In the genomic region with DNA sequence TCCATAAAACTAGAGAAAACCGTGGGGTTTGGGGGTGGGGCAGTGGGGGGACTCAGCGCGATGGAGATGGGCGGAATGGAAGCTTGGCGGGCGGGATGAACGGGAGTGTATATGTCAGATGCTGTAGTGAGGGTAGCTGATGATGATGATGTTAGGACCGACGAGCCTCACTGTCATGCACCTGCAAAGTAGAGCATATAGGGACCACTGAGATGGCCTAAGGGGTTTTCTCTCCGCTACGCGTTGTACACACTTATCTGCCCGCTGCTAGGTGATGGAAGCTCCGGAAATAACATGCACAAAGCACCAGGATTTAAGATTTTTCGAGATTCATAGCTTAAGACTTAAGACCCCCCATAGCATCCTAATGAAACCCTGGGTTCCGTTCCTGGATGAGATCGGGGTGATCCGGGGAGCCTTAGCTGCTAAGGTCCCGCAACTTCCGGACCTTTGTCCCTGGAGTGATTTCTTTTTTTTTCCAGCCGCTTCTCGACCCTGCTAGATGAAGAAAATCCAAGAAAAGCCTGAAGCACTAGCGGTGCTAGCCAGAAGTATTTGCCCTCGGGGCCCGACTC, we compare ENCODE assay signal across 8 mouse cellular contexts. TPM values are rescaled to one million over a fixed set of nuclear protein-coding genes. Genes with fewer than 3 reads are reported as not detected.
DNase-seq lines count a peak whose midpoint lies in the region; ATAC-seq and TF ChIP-seq lines count a peak whose summit lies in the region.

No protein-coding gene starts in this region.

- DNase-seq in heart, postnatal 0 days (ENCODE audit: low spot score) = peak; percentile 8
- no peak for DNase-seq in heart, postnatal 10 days
- DNase-seq in midbrain, embryonic 14.5 days = peak; percentile 28
- DNase-seq in retina, postnatal 1 day = no peak
- DNase-seq in ovary, postnatal 14 days (ENCODE audit: low spot score) = no peak
- no peak for DNase-seq in Muller cell, postnatal 12 days (ENCODE audit: inconsistent ontology term)

- under 1% methylated on average over 25 of the region's 25 CpGs for WGBS in heart, postnatal 0 days
- WGBS in hindbrain, embryonic 15.5 days = under 1% methylated on average over 25 of the region's 25 CpGs
- under 1% methylated on average over 25 of the region's 25 CpGs for WGBS in midbrain, embryonic 14.5 days

- peak overlapping the region; percentile 77 for H3K9ac ChIP-seq in heart, postnatal 0 days (replicated peaks; ENCODE audit: low read depth, low read length)
- peak overlapping the region; percentile 64 for H3K9ac ChIP-seq in hindbrain, embryonic 15.5 days
- H3K9ac ChIP-seq in midbrain, embryonic 14.5 days (replicated peaks; ENCODE audit: low read length) = peak overlapping the region; percentile 77

- TF ChIP-seq CTCF in heart, postnatal 0 days (IDR thresholded peaks at IDR 0.05; ENCODE audit: low read depth) = no peak
- no peak for TF ChIP-seq CTCF in bone marrow macrophage, adult 2 months (IDR thresholded peaks at IDR 0.05; ENCODE audit: low read depth, low read length)

- H3K4me3 ChIP-seq in heart, postnatal 0 days (ENCODE audit: low read depth, low read length) = peak overlapping the region; percentile 72
- peak overlapping the region; percentile 99 for H3K4me3 ChIP-seq in bone marrow macrophage, adult 2 months (ENCODE audit: insufficient read depth, low read length)
- peak overlapping the region; percentile 63 for H3K4me3 ChIP-seq in hindbrain, embryonic 15.5 days
- peak overlapping the region; percentile 79 for H3K4me3 ChIP-seq in midbrain, embryonic 14.5 days (replicated peaks; ENCODE audit: low read depth, low read length)

- H3K4me2 ChIP-seq in heart, postnatal 0 days (ENCODE audit: low read depth, low read length) = peak overlapping the region; percentile 98
- H3K4me2 ChIP-seq in hindbrain, embryonic 15.5 days = peak overlapping the region; percentile 85
- H3K4me2 ChIP-seq in midbrain, embryonic 14.5 days (ENCODE audit: low read length) = peak overlapping the region; percentile 90

- no peak for TF ChIP-seq EP300 in heart, postnatal 0 days (IDR thresholded peaks at IDR 0.05; ENCODE audit: low read depth)

- intact Hi-C loops in heart, postnatal 10 days (cut with DNase I) = loop anchor here (2.0 kb wide), 1 partner anchor 26 kb away; no protein-coding TSS in a partner anchor

- H3K9me3 ChIP-seq in heart, postnatal 0 days (replicated peaks; ENCODE audit: control insufficient read depth, low read length) = no peaks in the 10 kb centered on the region
- no peaks in the 10 kb centered on the region for H3K9me3 ChIP-seq in hindbrain, embryonic 15.5 days
- H3K9me3 ChIP-seq in midbrain, embryonic 14.5 days (ENCODE audit: control insufficient read depth, low read length) = no peaks in the 10 kb centered on the region

- peak overlapping the region; percentile 98 for H3K27ac ChIP-seq in heart, postnatal 0 days (ENCODE audit: low read depth)
- H3K27ac ChIP-seq in bone marrow macrophage, adult 2 months (ENCODE audit: insufficient read depth, low read depth, low read length) = peak overlapping the region; percentile 96
- peak overlapping the region; percentile 94 for H3K27ac ChIP-seq in hindbrain, embryonic 15.5 days (replicated peaks)
- H3K27ac ChIP-seq in midbrain, embryonic 14.5 days (replicated peaks; ENCODE audit: low read depth, low read length) = peak overlapping the region; percentile 94

- H3K36me3 ChIP-seq in heart, postnatal 0 days (replicated peaks; ENCODE audit: control insufficient read depth, insufficient read depth, low read length) = no peaks in the 10 kb centered on the region; the same call in none of the 2 replicates
- H3K36me3 ChIP-seq in hindbrain, embryonic 15.5 days = 0 out of 2 replicates have a peak, but pooled peaks cover 2% of the 10 kb centered on the region
- H3K36me3 ChIP-seq in midbrain, embryonic 14.5 days (ENCODE audit: control insufficient read depth, insufficient read depth, low read length) = peaks cover 4% of the 10 kb centered on the region; the same call in 1 of the 2 replicates

- H3K27me3 ChIP-seq in heart, postnatal 0 days (ENCODE audit: control insufficient read depth, insufficient read depth, low read length) = no peaks in the 10 kb centered on the region
- no peaks in the 10 kb centered on the region for H3K27me3 ChIP-seq in hindbrain, embryonic 15.5 days
- H3K27me3 ChIP-seq in midbrain, embryonic 14.5 days (ENCODE audit: control insufficient read depth, insufficient read depth, low read length) = no peaks in the 10 kb centered on the region

- no peak for TF ChIP-seq POLR2A in bone marrow macrophage, adult 2 months (IDR thresholded peaks at IDR 0.05; ENCODE audit: borderline replicate concordance, low read depth, low read length)

- no peak for ATAC-seq in heart, postnatal 0 days (ENCODE audit: insufficient read depth, low read depth)
- ATAC-seq in hindbrain, embryonic 15.5 days (ENCODE audit: low FRiP score, low read depth) = peak; percentile 32; the same call in 1 of the 2 replicates
- peak; percentile 13; the same call in 1 of the 2 replicates for ATAC-seq in midbrain, embryonic 14.5 days (ENCODE audit: low FRiP score, low TSS enrichment)

- H3K4me1 ChIP-seq in heart, postnatal 0 days (ENCODE audit: control insufficient read depth, insufficient read depth) = peaks cover 20% of the 10 kb centered on the region; the same call in 1 of the 2 replicates
- peaks cover 38% of the 10 kb centered on the region for H3K4me1 ChIP-seq in bone marrow macrophage, adult 2 months (ENCODE audit: control insufficient read depth, insufficient read depth, low read length)
- H3K4me1 ChIP-seq in hindbrain, embryonic 15.5 days (replicated peaks) = peaks cover 43% of the 10 kb centered on the region
- H3K4me1 ChIP-seq in midbrain, embryonic 14.5 days (ENCODE audit: control insufficient read depth, insufficient read depth, low read length) = peaks cover 26% of the 10 kb centered on the region

RNA-seq across cellular contexts. Expression of a gene that starts 0.5 kb away (rescaled TPM):
- total RNA-seq in heart, postnatal 0 days (2014; rRNA removed; ENCODE audit: low replicate concordance) = 33.6 and 35.9 TPM in 2 replicates
- 31.5 and 32.6 TPM in 2 replicates for polyA plus RNA-seq in heart, postnatal 0 days (2015; fragmentation: Nextera tagmentation; extraction: Ambion mirVana)
- 10 to 100 TPM; 32.5 to 45.2 TPM for total RNA-seq in heart, postnatal 10 days (2021)
- polyA plus RNA-seq in bone marrow macrophage, adult 2 months (2012; ENCODE audit: insufficient read depth, insufficient read length, missing spikeins) = 76.1 and 79.7 TPM in 2 replicates
- 61.1 and 64.2 TPM in 2 replicates for polyA plus RNA-seq in hindbrain, embryonic 15.5 days (2015; fragmentation: Nextera tagmentation; extraction: Ambion mirVana)
- 66.1 and 69.2 TPM in 2 replicates for polyA plus RNA-seq in midbrain, embryonic 14.5 days (2014; fragmentation: Nextera tagmentation; extraction: Ambion mirVana)

RNA-seq across cellular contexts. Expression of a gene that starts 0.6 kb away (rescaled TPM):
- total RNA-seq in heart, postnatal 0 days (2014; rRNA removed; ENCODE audit: low replicate concordance) = 12.4 and 18.7 TPM in 2 replicates
- polyA plus RNA-seq in heart, postnatal 0 days (2015; fragmentation: Nextera tagmentation; extraction: Ambion mirVana) = 6.7 and 7.8 TPM in 2 replicates
- 1 to 10 TPM; 5.9 to 6.8 TPM for total RNA-seq in heart, postnatal 10 days (2021)
- polyA plus RNA-seq in bone marrow macrophage, adult 2 months (2012; ENCODE audit: insufficient read depth, insufficient read length, missing spikeins) = 8.2 and 8.8 TPM in 2 replicates
- 19.6 and 20.6 TPM in 2 replicates for polyA plus RNA-seq in hindbrain, embryonic 15.5 days (2015; fragmentation: Nextera tagmentation; extraction: Ambion mirVana)
- 22.5 and 22.7 TPM in 2 replicates for polyA plus RNA-seq in midbrain, embryonic 14.5 days (2014; fragmentation: Nextera tagmentation; extraction: Ambion mirVana)

RNA-seq across cellular contexts. Expression of a gene that starts 20.7 kb away (rescaled TPM):
- 70.1 and 79.5 TPM in 2 replicates for total RNA-seq in heart, postnatal 0 days (2014; rRNA removed; ENCODE audit: low replicate concordance)
- 69.4 and 75.6 TPM in 2 replicates for polyA plus RNA-seq in heart, postnatal 0 days (2015; fragmentation: Nextera tagmentation; extraction: Ambion mirVana)
- total RNA-seq in heart, postnatal 10 days (2021) = 100 to 1,000 TPM in 1 of 2 experiments, 10 to 100 TPM in 1; 97.6 to 115 TPM
- 0.33 TPM in 1 of 2 replicates, not detected in the other for polyA plus RNA-seq in bone marrow macrophage, adult 2 months (2012; ENCODE audit: insufficient read depth, insufficient read length, missing spikeins)
- 134 and 160 TPM in 2 replicates for polyA plus RNA-seq in hindbrain, embryonic 15.5 days (2015; fragmentation: Nextera tagmentation; extraction: Ambion mirVana)
- polyA plus RNA-seq in midbrain, embryonic 14.5 days (2014; fragmentation: Nextera tagmentation; extraction: Ambion mirVana) = 40.7 and 109 TPM in 2 replicates

RNA-seq across cellular contexts. Expression of a gene that starts 25.1 kb away (rescaled TPM):
- total RNA-seq in heart, postnatal 0 days (2014; rRNA removed; ENCODE audit: low replicate concordance) = 23.7 and 24.7 TPM in 2 replicates
- 15.1 and 16.8 TPM in 2 replicates for polyA plus RNA-seq in heart, postnatal 0 days (2015; fragmentation: Nextera tagmentation; extraction: Ambion mirVana)
- 10 to 100 TPM; 29.9 to 36.5 TPM for total RNA-seq in heart, postnatal 10 days (2021)
- polyA plus RNA-seq in bone marrow macrophage, adult 2 months (2012; ENCODE audit: insufficient read depth, insufficient read length, missing spikeins) = not detected in 2 replicates
- 71.9 and 89.4 TPM in 2 replicates for polyA plus RNA-seq in hindbrain, embryonic 15.5 days (2015; fragmentation: Nextera tagmentation; extraction: Ambion mirVana)
- 46.5 and 46.7 TPM in 2 replicates for polyA plus RNA-seq in midbrain, embryonic 14.5 days (2014; fragmentation: Nextera tagmentation; extraction: Ambion mirVana)

RNA-seq across cellular contexts. Expression of a gene that starts 31.7 kb away (rescaled TPM):
- total RNA-seq in heart, postnatal 0 days (2014; rRNA removed; ENCODE audit: low replicate concordance) = not detected in 2 replicates
- 0.03 and 0.30 TPM in 2 replicates for polyA plus RNA-seq in heart, postnatal 0 days (2015; fragmentation: Nextera tagmentation; extraction: Ambion mirVana)
- total RNA-seq in heart, postnatal 10 days (2021) = under 1 TPM; 0.02 to 0.10 TPM
- polyA plus RNA-seq in bone marrow macrophage, adult 2 months (2012; ENCODE audit: insufficient read depth, insufficient read length, missing spikeins) = 0.72 and 0.76 TPM in 2 replicates
- 3.4 and 4.0 TPM in 2 replicates for polyA plus RNA-seq in hindbrain, embryonic 15.5 days (2015; fragmentation: Nextera tagmentation; extraction: Ambion mirVana)
- polyA plus RNA-seq in midbrain, embryonic 14.5 days (2014; fragmentation: Nextera tagmentation; extraction: Ambion mirVana) = 4.8 and 5.7 TPM in 2 replicates

Comparison
In these comparisons a context has a peak if more than half of its experiments do, and no peak if none do; other contexts are left out.
1. DNase-seq: peak in heart, postnatal 0 days (single experiment) and midbrain, embryonic 14.5 days (single experiment); none in heart, postnatal 10 days (0 of 2), retina, postnatal 1 day (single experiment), ovary, postnatal 14 days (single experiment) and Muller cell, postnatal 12 days (single experiment).
2. RNA of a gene that starts 20.7 kb away (polyA plus RNA-seq): 134 to 160 TPM in hindbrain, embryonic 15.5 days, 69.4 to 75.6 TPM in heart, postnatal 0 days and 40.7 to 109 TPM in midbrain, embryonic 14.5 days; 0.33 TPM in bone marrow macrophage, adult 2 months; every median in the first group is over 10 times any median in the second.
3. Peak in every context shown above with its lines, with median percentiles within 50 percentile points of each other: H3K27ac ChIP-seq, H3K4me2 ChIP-seq, H3K4me3 ChIP-seq and H3K9ac ChIP-seq.